Mouse (Mus musculus) left cerebral cortex, postnatal 36 days (tissue): ENCODE results near the gene Slc35e4. TPM values are rescaled to one million over a fixed set of nuclear protein-coding genes. Genes with fewer than 3 reads are reported as not detected.
"Not testable (repeated sequence)": the region's sequence is repeated elsewhere in the genome, so short reads cannot be mapped to it uniquely, and the experiment has no call there.

Source experiments
- DNase-seq, 2 experiments: peaks; one replicate each; pipeline ENCODE4 v3.0.0; 2021 to 2022; ENCODE audit warnings: low spot score in 2 of 2, mixed read lengths in 1 of 2
- intact Hi-C: fragments of 180-260 bp; cut with DNase I; formaldehyde crosslinking; loops from one replicate; pipeline ENCODE4 v1.15.1; 2025
- total RNA-seq, 2 experiments: library from RNA; stranded (reverse); gene quantifications; 2 replicates each; pipeline ENCODE4 v1.2.3; 2021

Slc35e4 gene
- total RNA-seq, 2 experiments from 2014 or later = 18.5 to 23.0 TPM

- intact Hi-C loops = no loop called here
- peak; percentile 54 to 55 for DNase-seq
Observed at GRCm38 (mm10) chr11:3921281-3921850, 6.9 kb upstream of the Slc35e4 start.

DNA sequence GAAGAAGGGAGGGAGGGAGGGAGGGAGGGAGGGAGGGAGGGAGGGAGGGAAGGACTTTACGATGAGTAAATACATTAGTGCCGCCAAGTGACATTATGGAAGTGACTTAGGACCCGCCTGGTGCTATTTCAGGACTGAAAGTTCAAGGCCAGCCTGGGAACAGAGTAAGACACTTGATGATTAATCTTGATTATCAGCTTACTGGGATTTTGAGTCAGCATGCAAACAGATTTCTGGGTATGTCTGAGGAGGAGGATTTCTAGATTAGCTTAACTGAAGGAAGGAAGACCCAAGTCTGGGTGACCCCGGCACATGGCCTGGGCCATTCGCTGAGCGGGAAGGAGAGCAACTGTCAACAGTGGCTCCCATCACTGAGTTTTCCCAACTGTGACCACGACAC is 6.0 kb upstream of the Slc35e4 start:
- DNase-seq = no peak
- intact Hi-C loops = no loop called here

GRCm38 (mm10) chr11:3918738-3919137 is 4.3 kb upstream of the Slc35e4 start:
- intact Hi-C loops = loop anchor here (10.0 kb wide), 3 partner anchors 204 to 464 kb away; partner anchors contain the start of gene Rnf185
- no peak for DNase-seq

- intact Hi-C loops = loop anchor here (2.0 to 10.0 kb wide), 5 partner anchors 19 to 459 kb away; partner anchors contain the start of genes 4921536K21Rik, Dusp18 and Rnf185
- DNase-seq = peak; percentile 94 to 95
Observed at GRCm38 (mm10) chr11:3913316-3914108, 952 bp downstream of the Slc35e4 start.

DNA sequence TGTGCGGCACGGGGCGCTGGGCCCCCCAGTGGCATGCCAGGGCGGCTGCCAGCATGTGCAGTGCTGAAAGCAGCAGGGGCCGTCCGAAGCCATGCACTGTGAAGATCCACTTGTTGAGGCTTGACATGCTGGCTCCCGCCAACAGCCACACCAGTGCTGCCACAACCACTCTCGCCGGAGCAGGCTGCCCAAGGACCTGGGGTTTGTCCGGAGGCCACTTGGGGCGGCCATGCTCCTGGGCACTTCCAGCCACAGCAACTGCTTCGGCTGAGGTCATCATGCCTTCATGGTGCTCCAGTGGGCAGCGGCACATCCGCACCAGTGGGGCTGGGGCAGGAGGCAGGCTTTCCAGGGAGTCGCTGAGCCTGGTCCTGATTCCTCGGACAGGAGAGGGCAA is 1.6 kb downstream of the Slc35e4 start:
- intact Hi-C loops = loop anchor here (2.0 to 10.0 kb wide), 5 partner anchors 18 to 458 kb away; partner anchors contain the start of genes 4921536K21Rik, Dusp18 and Rnf185
- DNase-seq = peak; percentile 54 to 55

DNA sequence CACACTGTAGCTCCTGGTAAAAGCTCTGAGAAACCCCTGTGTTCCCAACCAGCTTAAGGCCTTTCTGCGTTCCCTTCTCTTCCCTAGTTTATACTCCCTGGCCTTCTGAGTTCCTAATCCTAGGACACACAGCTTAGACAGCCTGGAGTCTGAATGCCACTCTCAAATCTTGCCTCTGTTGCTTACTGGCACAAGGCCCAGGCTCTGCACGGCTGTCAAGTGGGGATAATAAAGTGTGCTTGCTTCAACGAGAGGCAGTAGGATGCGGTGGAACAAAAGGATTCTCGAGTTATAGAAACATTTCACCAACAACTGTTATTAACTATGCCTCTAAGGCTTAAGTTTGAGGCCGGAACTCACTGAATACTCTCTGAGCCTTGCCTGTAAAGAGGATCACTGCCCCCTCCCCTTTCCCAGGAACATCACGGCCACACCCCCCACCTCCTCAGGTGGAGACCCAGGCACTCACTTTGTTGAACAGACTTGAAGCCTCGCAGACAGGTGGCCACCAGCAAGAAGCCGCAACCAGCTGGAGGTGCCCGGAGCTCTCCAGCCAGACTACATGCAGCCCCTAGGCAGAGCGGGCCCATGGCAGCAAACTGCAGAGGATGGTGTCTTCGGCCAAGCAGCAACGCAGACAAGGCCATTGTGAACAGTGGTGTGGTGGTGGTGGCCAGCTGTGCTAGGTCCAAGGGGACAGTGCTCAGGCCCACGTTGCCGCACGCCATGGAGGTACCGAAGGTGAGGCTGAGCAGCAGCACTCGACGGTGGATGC is 2.2 kb downstream of the Slc35e4 start:
- intact Hi-C loops = loop anchor here (2.0 to 10.0 kb wide), 5 partner anchors 17 to 457 kb away; partner anchors contain the start of genes 4921536K21Rik, Dusp18 and Rnf185
- peak; percentile 31 to 42 for DNase-seq

- intact Hi-C loops = loop anchor here (5.0 to 10.0 kb wide), 4 partner anchors 79 to 457 kb away; partner anchors contain the start of gene Rnf185
- DNase-seq = not testable (repeated sequence)
Observed at GRCm38 (mm10) chr11:3911440-3911839, 3.0 kb downstream of the Slc35e4 start.

DNA sequence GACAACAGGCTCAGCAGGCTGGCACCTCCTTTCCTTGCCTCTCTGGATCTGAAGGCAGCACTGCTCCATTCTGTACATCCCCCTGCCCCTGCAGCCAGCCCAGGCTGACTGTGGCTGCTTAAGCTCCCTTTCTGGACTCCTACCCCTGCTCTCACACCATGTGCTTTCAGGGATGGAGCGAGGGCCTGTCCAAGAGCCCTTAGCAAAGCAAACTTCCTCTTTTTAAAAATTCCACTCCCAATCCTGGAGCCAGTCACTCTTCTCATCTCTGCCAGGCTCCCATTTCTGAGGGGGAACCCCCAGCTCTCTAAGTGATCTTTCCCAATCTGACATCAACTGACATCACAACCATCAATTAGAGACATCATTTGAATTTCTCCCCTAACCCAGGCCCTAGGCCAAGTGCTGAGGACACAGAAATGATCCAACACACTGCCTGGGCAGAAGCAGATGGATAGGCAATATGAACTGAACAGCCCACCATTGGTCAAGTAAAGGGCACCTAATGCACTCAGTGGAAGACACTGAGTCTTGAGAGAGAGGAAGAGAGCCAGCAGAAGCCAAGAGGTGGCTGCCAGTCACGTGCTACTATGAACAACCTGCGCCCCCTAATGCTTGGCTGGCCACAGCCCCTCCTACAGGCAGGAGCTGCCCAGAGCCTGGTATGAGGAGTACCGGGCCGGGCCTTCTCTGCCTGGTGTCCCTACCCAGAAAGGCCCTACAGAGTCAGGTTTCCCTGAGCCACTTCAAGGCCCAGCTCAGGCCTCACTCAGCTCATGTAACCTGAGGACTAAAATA is 3.8 kb downstream of the Slc35e4 start:
- no peak for DNase-seq
- intact Hi-C loops = loop anchor here (5.0 to 10.0 kb wide), 4 partner anchors 78 to 456 kb away; partner anchors contain the start of gene Rnf185

DNA sequence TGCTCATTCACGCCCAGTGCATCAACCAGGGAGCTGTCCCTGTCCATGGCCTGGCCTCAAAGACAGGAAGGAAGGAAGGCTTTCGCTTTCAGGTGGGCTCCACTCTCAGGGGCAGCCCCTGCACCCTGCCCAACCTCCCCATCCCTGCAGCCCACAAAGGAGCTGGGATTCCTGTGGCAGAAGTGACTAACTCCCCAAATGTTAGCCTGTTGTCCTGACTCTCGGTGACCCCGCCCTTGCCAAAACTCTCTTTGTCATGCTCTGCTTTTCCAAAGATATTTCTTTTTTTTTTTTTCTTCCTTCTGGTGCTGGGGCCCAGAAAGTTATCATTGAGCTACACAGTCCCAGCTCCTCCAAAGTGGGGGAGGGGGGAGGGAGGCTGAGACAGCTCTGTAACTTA is 5.2 kb downstream of the Slc35e4 start:
- intact Hi-C loops = no loop called here
- no peak for DNase-seq

- intact Hi-C loops = no loop called here
- DNase-seq = no peak
Observed at GRCm38 (mm10) chr11:3905446-3905845, 9.0 kb downstream of the Slc35e4 start.

- DNase-seq = no peak
- intact Hi-C loops = no loop called here
Observed at GRCm38 (mm10) chr11:3904673-3905072, 9.8 kb downstream of the Slc35e4 start.

- intact Hi-C loops = no loop called here
- DNase-seq = peak; percentile 43 to 59
Observed at GRCm38 (mm10) chr11:3903046-3903445, 11.4 kb downstream of the Slc35e4 start.

DNA sequence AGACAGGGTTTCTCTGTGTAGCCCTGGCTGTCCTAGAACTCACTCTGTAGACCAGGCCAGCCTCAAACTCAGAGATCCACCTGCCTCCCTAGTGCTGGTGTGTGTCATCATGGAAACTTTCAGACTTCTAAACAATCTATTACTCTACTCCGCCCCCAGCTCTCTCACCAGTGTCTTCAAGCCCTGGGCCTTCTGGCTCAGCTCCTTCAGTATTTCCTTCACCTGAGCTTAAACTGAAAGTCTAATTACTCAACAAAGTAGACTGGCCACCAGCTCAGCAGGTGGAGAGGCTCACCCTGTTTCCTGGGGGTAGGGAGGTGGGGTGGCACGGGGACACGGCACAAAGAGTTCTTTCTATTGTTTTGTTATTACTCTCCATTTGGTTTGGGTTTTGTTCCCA is 11.9 kb downstream of the Slc35e4 start:
- DNase-seq = no peak
- intact Hi-C loops = no loop called here

- DNase-seq = no peak
- intact Hi-C loops = no loop called here
Observed at GRCm38 (mm10) chr11:3900296-3900695, 14.2 kb downstream of the Slc35e4 start.

- intact Hi-C loops = loop anchor here (2.0 kb wide), 1 partner anchor 17 kb away; no protein-coding TSS in a partner anchor
- no peak for DNase-seq
Observed at GRCm38 (mm10) chr11:3895933-3896332, 18.5 kb downstream of the Slc35e4 start.

DNA sequence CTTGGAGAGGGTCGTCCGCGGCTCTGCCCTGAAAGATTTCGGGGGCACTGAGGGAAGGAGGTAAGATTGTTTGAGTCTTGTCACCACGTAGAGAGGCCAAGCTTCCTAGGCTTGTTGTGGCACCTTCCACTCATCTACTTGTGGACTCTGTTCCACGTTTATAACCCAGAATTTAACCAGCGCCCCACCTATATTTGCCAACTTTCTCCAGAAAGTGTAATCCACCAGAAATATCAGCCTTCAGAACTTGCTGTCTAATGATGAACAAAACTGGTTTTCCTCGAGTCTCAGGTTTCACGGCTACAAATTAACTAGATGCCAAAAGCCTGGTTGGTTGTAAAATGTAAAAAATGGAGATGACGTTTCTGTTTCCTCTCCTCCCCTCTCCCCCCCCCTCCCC is 19.0 kb downstream of the Slc35e4 start:
- intact Hi-C loops = loop anchor here (2.0 kb wide), 1 partner anchor 17 kb away; no protein-coding TSS in a partner anchor
- DNase-seq = no peak

DNA sequence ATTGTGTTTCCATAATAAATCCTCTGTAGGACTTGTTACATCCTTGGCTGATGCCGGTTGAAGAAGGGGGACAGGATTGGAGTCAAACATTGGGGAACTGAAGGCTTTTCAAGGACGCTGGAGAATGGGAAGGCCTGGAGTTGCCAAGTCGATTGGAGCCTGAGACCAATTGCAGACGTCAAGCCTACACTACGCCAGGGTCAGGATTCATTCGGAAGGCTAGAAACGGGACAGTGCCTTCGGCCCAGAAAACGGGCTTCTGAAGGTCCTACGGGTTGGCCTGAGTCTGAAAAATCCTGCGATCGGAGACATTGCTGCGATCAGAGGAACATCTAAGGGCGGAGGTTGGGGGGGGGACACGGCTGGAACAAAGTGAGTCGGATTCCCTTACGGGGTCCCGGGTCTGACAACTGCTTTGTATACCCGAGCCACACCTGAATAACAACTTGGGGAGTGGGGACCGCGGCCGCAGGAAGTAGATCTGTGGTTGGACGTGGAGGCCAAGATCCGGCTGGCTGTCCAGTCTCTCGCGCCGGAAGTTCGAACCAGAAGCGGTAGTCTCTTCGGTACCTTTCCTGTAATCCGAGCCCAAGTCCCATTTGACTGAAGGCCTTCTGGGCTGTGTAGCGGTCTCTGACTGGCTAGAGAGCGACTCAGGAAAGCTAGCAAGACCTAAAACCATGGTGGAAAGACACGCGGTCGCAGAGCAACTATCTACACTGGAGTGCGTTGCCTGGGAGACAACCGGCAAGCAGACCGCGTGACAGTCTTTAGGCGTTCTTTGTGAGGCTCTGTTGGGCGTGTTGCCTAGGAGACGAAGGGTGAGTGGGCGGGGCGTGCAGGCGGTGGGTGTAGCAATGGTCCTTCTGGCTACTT is 19.8 kb downstream of the Slc35e4 start, which contains the start of the genes 4921536K21Rik and Dusp18:
Gene 4921536K21Rik, minus strand, starts transcription at position 693 of the 876 bp plus-strand sequence.
Gene Dusp18, plus strand, starts transcription at position 835 of the 876 bp plus-strand sequence.
- peak; percentile 95 for DNase-seq
- intact Hi-C loops = loop anchor here (2.0 kb wide), 1 partner anchor 18 kb away; no protein-coding TSS in a partner anchor

GRCm38 (mm10) chr11:3893970-3894369 is 20.5 kb downstream of the Slc35e4 start:
- intact Hi-C loops = loop anchor here (2.0 kb wide), 1 partner anchor 19 kb away; no protein-coding TSS in a partner anchor
- DNase-seq = no peak
